Mouse (Mus musculus): ENCODE measurements around the gene Calm4. TPM values are rescaled to one million over a fixed set of nuclear protein-coding genes. Genes with fewer than 3 reads are reported as not detected.
A peak's percentile ranks its signal among the peaks of the same experiment; 100 is the strongest.
"Not testable (repeated sequence)": the region's sequence is repeated elsewhere in the genome, so short reads cannot be mapped to it uniquely, and the experiment has no call there.

The Calm4 gene
- total RNA-seq (2021): not detected
- long read RNA-seq, experiment 1: 0 reads
- long read RNA-seq, experiment 2: 0 reads

GRCm38 (mm10) chr13:3837312-3837807 lies at the start of gene Calm4:
TSS of gene Calm4 (plus strand) at chr13:3837757.
- not testable (repeated sequence) for DNase-seq

GRCm38 (mm10) chr13:3788588-3788987 lies 49.0 kb upstream of the Calm4 start:
- no peak for DNase-seq

- DNase-seq: no peak
Measured at GRCm38 (mm10) chr13:3789531-3789930, 48.0 kb upstream of the Calm4 start.

GRCm38 (mm10) chr13:3796649-3797048 lies 40.9 kb upstream of the Calm4 start:
- no peak for DNase-seq

- DNase-seq: no peak
Measured at GRCm38 (mm10) chr13:3798751-3799150, 38.8 kb upstream of the Calm4 start.

- DNase-seq: no peak
Measured at GRCm38 (mm10) chr13:3799386-3799785, 38.2 kb upstream of the Calm4 start.

- DNase-seq: peak; percentile 6
Measured at GRCm38 (mm10) chr13:3804186-3804585, 33.4 kb upstream of the Calm4 start, which contains the start of gene Calml3. TSS of gene Calml3 (minus strand) at chr13:3804316.

GRCm38 (mm10) chr13:3805132-3805531 lies 32.4 kb upstream of the Calm4 start:
- DNase-seq: peak; percentile 10

- no peak for DNase-seq
Measured at GRCm38 (mm10) chr13:3805638-3806037, 31.9 kb upstream of the Calm4 start.

- no peak for DNase-seq
Measured at GRCm38 (mm10) chr13:3807131-3807827, 30.3 kb upstream of the Calm4 start.

GRCm38 (mm10) chr13:3818012-3818739 lies 19.4 kb upstream of the Calm4 start:
- no peak for DNase-seq

- DNase-seq: no peak
Measured at GRCm38 (mm10) chr13:3818740-3819076, 18.8 kb upstream of the Calm4 start.

GRCm38 (mm10) chr13:3822105-3822504 lies 15.5 kb upstream of the Calm4 start:
- DNase-seq: no peak

GRCm38 (mm10) chr13:3825726-3826125 lies 11.8 kb upstream of the Calm4 start:
- DNase-seq: no peak

- DNase-seq: no peak
Measured at GRCm38 (mm10) chr13:3831546-3831945, 6.0 kb upstream of the Calm4 start.

- DNase-seq: no peak
Measured at GRCm38 (mm10) chr13:3831994-3832393, 5.6 kb upstream of the Calm4 start.

GRCm38 (mm10) chr13:3832450-3832849 lies 5.1 kb upstream of the Calm4 start:
- DNase-seq: no peak

GRCm38 (mm10) chr13:3833644-3834043 lies 3.9 kb upstream of the Calm4 start:
- DNase-seq: not testable (repeated sequence)

GRCm38 (mm10) chr13:3840662-3841061 lies 3.1 kb downstream of the Calm4 start:
- DNase-seq: not testable (repeated sequence)

- no peak for DNase-seq
Measured at GRCm38 (mm10) chr13:3850330-3850729, 12.8 kb downstream of the Calm4 start.

GRCm38 (mm10) chr13:3853648-3854333 lies 16.2 kb downstream of the Calm4 start, which contains the start of gene Calm5:
TSS of gene Calm5 (plus strand) at chr13:3854173.
- DNase-seq: not testable (repeated sequence)

- DNase-seq: no peak
Measured at GRCm38 (mm10) chr13:3854856-3855255, 17.3 kb downstream of the Calm4 start.

- DNase-seq: no peak
Measured at GRCm38 (mm10) chr13:3856252-3856651, 18.7 kb downstream of the Calm4 start.

All from adrenal gland, postnatal 10 days (tissue).